Mouse (Mus musculus): ENCODE results near the gene Gprasp1. TPM values are rescaled to one million over a fixed set of nuclear protein-coding genes. Genes with fewer than 3 reads are reported as not detected.

Gprasp1 gene
- 64.6 and 64.7 TPM in 2 replicates for polyA plus RNA-seq (2014; fragmentation: Nextera tagmentation; extraction: Ambion mirVana)

- peak; percentile 98 for ATAC-seq (replicated peaks; ENCODE audit: insufficient number of reproducible peaks, low FRiP score, low TSS enrichment, low read depth)
- no peaks in the 10 kb centered on the region for H3K27me3 ChIP-seq (ENCODE audit: control insufficient read depth, insufficient read depth, low read length)
Measured at GRCm38 (mm10) chrX:135742304-135743055, at the start of gene Gprasp1, which contains the start of gene Armcx5. Gprasp1 (plus strand) TSS chrX:135742733. Armcx5 (plus strand) TSS chrX:135742733.

DNA sequence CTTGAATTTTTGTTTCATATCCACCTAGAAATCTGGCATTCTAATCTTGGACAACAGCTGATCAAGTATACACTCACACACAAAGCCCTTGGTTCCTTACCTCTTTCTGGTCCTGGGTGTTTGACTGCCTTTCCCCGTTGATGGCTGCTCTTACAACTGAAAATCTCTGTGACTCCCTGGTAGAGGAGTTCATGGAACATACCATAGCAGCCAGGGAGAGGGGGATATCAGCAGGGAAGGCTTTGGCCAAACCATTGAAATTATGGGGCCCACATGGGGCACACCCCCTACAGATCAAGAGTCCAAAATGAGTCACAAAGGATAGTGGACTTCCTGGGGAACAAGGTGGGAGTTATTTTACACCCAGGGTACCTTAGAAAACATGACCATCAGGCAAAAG is 48.9 kb upstream of the Gprasp1 start, which contains the start of gene Tcp11x2:
Gene Tcp11x2 (minus strand): TSS at position 158 of the 400 bp plus-strand sequence.
- WGBS: 69% methylated on average over 1 of the region's 1 CpGs
- Histone ChIP-seq H3K36me3 (replicated peaks; ENCODE audit: control insufficient read depth, insufficient read depth, low read depth, low read length) (no peaks in the 10 kb centered on the region), H3K4me1 (ENCODE audit: control insufficient read depth, insufficient read depth, low read length) (no peaks in the 10 kb centered on the region), H3K4me2 (ENCODE audit: low read depth, low read length) (no peak within 1 kb of the TSS), H3K27me3 (ENCODE audit: control insufficient read depth, insufficient read depth, low read length) (no peaks in the 10 kb centered on the region), H3K9me3 (replicated peaks; ENCODE audit: control insufficient read depth, low read length) (no peaks in the 10 kb centered on the region), H3K4me3 (ENCODE audit: low read depth, low read length) (no peak within 1 kb of the TSS), H3K27ac (replicated peaks; ENCODE audit: low read depth, low read length) (no peak within 1 kb of the TSS), H3K9ac (replicated peaks; ENCODE audit: low read length) (no peak within 1 kb of the TSS)
- ATAC-seq (replicated peaks; ENCODE audit: insufficient number of reproducible peaks, low FRiP score, low TSS enrichment, low read depth): no peak
- no peak for DNase-seq (ENCODE audit: low spot score)

More at GRCm38 (mm10) chrX:135742304-135743055, at the start of gene Gprasp1, which contains the start of gene Armcx5:
- Histone ChIP-seq H3K27ac (replicated peaks; ENCODE audit: low read depth, low read length) (no peak within 1 kb of the TSS), H3K4me2 (ENCODE audit: low read depth, low read length) (peak within 1 kb of the TSS; percentile 34), H3K9ac (replicated peaks; ENCODE audit: low read length) (peak within 1 kb of the TSS; percentile 56), H3K36me3 (replicated peaks; ENCODE audit: control insufficient read depth, insufficient read depth, low read depth, low read length) (no peaks in the 10 kb centered on the region), H3K4me1 (ENCODE audit: control insufficient read depth, insufficient read depth, low read length) (no peaks in the 10 kb centered on the region), H3K4me3 (ENCODE audit: low read depth, low read length) (peak within 1 kb of the TSS; percentile 55), H3K9me3 (replicated peaks; ENCODE audit: control insufficient read depth, low read length) (no peaks in the 10 kb centered on the region)
- DNase-seq (ENCODE audit: low spot score): peak; percentile 91
- WGBS: 19% methylated on average over 47 of the region's 48 CpGs

DNA sequence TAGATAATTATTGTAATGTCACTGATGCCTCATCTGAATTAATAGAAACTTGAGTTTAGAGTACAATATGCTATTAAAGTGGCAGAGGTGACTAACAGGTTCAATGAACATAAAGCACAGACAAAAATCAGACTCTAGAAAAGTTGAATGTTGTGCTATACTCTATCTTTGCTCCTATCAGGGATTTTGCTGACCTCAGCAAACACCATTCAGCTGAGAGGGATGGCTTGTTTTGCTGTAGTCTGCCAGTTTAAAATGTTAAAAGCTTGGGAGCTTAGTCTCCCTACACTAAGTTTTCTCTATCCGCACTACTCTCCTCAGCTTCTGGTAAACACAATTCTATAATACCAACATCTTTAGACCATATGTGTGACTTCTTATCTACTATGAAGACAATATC is 39.4 kb upstream of the Gprasp1 start:
- no peaks in the 10 kb centered on the region for H3K9me3 ChIP-seq (replicated peaks; ENCODE audit: control insufficient read depth, low read length)
- no peaks in the 10 kb centered on the region for H3K36me3 ChIP-seq (replicated peaks; ENCODE audit: control insufficient read depth, insufficient read depth, low read depth, low read length)
- WGBS: 73% methylated on average over 1 of the region's 1 CpGs
- no peak overlapping the region for H3K4me2 ChIP-seq (ENCODE audit: low read depth, low read length)
- DNase-seq (ENCODE audit: low spot score) (no peak), ATAC-seq (replicated peaks; ENCODE audit: insufficient number of reproducible peaks, low FRiP score, low TSS enrichment, low read depth) (no peak)
- H3K4me3 ChIP-seq (ENCODE audit: low read depth, low read length): no peak overlapping the region
- H3K9ac ChIP-seq (replicated peaks; ENCODE audit: low read length): no peak overlapping the region
- H3K4me1 ChIP-seq (ENCODE audit: control insufficient read depth, insufficient read depth, low read length): no peaks in the 10 kb centered on the region
- no peak overlapping the region for H3K27ac ChIP-seq (replicated peaks; ENCODE audit: low read depth, low read length)
- H3K27me3 ChIP-seq (ENCODE audit: control insufficient read depth, insufficient read depth, low read length): no peaks in the 10 kb centered on the region

GRCm38 (mm10) chrX:135704349-135704748 is 38.2 kb upstream of the Gprasp1 start:
- H3K4me3 ChIP-seq (ENCODE audit: low read depth, low read length): no peak overlapping the region
- no peak overlapping the region for H3K9ac ChIP-seq (replicated peaks; ENCODE audit: low read length)
- H3K27ac ChIP-seq (replicated peaks; ENCODE audit: low read depth, low read length): no peak overlapping the region
- no peaks in the 10 kb centered on the region for H3K4me1 ChIP-seq (ENCODE audit: control insufficient read depth, insufficient read depth, low read length)
- no peaks in the 10 kb centered on the region for H3K9me3 ChIP-seq (replicated peaks; ENCODE audit: control insufficient read depth, low read length)
- H3K4me2 ChIP-seq (ENCODE audit: low read depth, low read length): no peak overlapping the region
- H3K36me3 ChIP-seq (replicated peaks; ENCODE audit: control insufficient read depth, insufficient read depth, low read depth, low read length): no peaks in the 10 kb centered on the region
- DNase-seq (ENCODE audit: low spot score) (no peak), ATAC-seq (replicated peaks; ENCODE audit: insufficient number of reproducible peaks, low FRiP score, low TSS enrichment, low read depth) (no peak)
- H3K27me3 ChIP-seq (ENCODE audit: control insufficient read depth, insufficient read depth, low read length): no peaks in the 10 kb centered on the region; the same call in 1 of the 2 replicates
- WGBS: 54% methylated on average over 2 of the region's 2 CpGs

- ATAC-seq (replicated peaks; ENCODE audit: insufficient number of reproducible peaks, low FRiP score, low TSS enrichment, low read depth) (no peak), DNase-seq (ENCODE audit: low spot score) (no peak)
- 65% methylated on average over 2 of the region's 2 CpGs for WGBS
- H3K36me3 ChIP-seq (replicated peaks; ENCODE audit: control insufficient read depth, insufficient read depth, low read depth, low read length): no peaks in the 10 kb centered on the region
- H3K9me3 ChIP-seq (replicated peaks; ENCODE audit: control insufficient read depth, low read length): no peaks in the 10 kb centered on the region
- H3K9ac ChIP-seq (replicated peaks; ENCODE audit: low read length): no peak overlapping the region
- H3K27ac ChIP-seq (replicated peaks; ENCODE audit: low read depth, low read length): no peak overlapping the region
- H3K4me3 ChIP-seq (ENCODE audit: low read depth, low read length): no peak overlapping the region
- H3K4me1 ChIP-seq (ENCODE audit: control insufficient read depth, insufficient read depth, low read length): no peaks in the 10 kb centered on the region
- no peaks in the 10 kb centered on the region; the same call in 1 of the 2 replicates for H3K27me3 ChIP-seq (ENCODE audit: control insufficient read depth, insufficient read depth, low read length)
- H3K4me2 ChIP-seq (ENCODE audit: low read depth, low read length): no peak overlapping the region
Measured at GRCm38 (mm10) chrX:135712845-135713244, 29.7 kb upstream of the Gprasp1 start.

DNA sequence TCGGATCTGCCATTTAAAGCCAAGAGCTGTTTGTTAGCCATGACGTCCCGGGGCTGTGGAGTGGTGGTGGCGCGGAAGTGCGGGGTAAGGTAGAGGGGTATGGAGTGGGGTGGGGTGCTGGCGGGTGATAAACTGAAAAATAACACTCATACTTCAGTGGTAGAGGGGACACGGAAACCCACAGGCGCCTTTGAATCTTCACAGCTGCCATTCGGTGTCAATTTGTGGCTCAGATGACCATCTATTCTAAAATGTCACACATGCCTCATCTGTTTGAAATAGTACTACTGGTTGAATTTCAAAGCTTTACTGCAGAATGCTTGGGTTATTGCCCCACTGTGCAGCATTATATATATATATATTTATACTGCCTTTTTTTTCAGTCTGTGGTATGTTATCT is 17.4 kb upstream of the Gprasp1 start, which contains the start of gene Tmsb15a:
Gene Tmsb15a (minus strand): TSS at position 101 of the 400 bp plus-strand sequence.
- H3K9ac ChIP-seq (replicated peaks; ENCODE audit: low read length): no peak within 1 kb of the TSS
- no peak within 1 kb of the TSS for H3K27ac ChIP-seq (replicated peaks; ENCODE audit: low read depth, low read length)
- H3K4me1 ChIP-seq (ENCODE audit: control insufficient read depth, insufficient read depth, low read length): no peaks in the 10 kb centered on the region
- no peak within 1 kb of the TSS for H3K4me3 ChIP-seq (ENCODE audit: low read depth, low read length)
- H3K27me3 ChIP-seq (ENCODE audit: control insufficient read depth, insufficient read depth, low read length): no peaks in the 10 kb centered on the region
- DNase-seq (ENCODE audit: low spot score): no peak
- H3K36me3 ChIP-seq (replicated peaks; ENCODE audit: control insufficient read depth, insufficient read depth, low read depth, low read length): no peaks in the 10 kb centered on the region
- no peaks in the 10 kb centered on the region for H3K9me3 ChIP-seq (replicated peaks; ENCODE audit: control insufficient read depth, low read length)
- WGBS: 84% methylated on average over 10 of the region's 10 CpGs
- no peak for ATAC-seq (replicated peaks; ENCODE audit: insufficient number of reproducible peaks, low FRiP score, low TSS enrichment, low read depth)
- H3K4me2 ChIP-seq (ENCODE audit: low read depth, low read length): no peak within 1 kb of the TSS

DNA sequence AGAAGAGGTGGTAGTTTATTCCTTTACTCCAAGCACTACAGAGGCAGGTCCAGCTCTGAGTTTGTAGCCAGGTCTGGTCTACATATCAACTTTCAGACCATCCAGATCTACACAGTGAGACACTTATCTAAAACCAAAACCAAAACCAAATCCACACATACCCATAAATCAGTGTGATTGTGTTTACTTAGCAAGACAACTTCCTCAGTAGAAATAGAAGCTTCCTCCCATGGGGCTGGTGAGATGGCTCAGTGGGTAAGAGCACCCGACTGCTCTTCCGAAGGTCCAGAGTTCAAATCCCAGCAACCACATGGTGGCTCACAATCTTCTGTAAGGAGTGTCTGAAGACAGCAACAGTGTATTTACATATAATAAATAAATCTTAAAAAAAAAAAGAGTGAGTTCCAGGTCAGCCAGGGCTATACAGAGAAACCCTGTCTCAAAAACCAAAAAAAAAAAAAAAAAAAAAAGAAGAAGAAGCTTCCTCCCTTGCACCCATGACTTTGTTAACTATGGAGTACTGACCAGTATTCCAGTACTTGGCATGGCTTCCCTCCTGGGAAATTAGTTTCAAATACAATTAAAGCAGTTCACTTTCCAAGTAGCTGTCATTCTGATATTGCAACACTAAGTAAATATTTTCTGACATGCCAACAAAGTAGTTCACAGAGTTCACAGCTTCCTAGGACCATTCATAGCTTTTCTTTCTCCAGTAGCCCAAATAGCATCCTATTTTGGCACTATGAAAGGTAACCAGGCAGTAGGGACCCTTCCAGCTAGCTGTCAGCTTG is 3.6 kb upstream of the Gprasp1 start:
- Histone ChIP-seq H3K9ac (replicated peaks; ENCODE audit: low read length) (no peak overlapping the region), H3K4me1 (ENCODE audit: control insufficient read depth, insufficient read depth, low read length) (no peaks in the 10 kb centered on the region), H3K4me3 (ENCODE audit: low read depth, low read length) (no peak overlapping the region), H3K36me3 (replicated peaks; ENCODE audit: control insufficient read depth, insufficient read depth, low read depth, low read length) (no peaks in the 10 kb centered on the region), H3K27ac (replicated peaks; ENCODE audit: low read depth, low read length) (no peak overlapping the region), H3K9me3 (replicated peaks; ENCODE audit: control insufficient read depth, low read length) (no peaks in the 10 kb centered on the region), H3K27me3 (ENCODE audit: control insufficient read depth, insufficient read depth, low read length) (no peaks in the 10 kb centered on the region), H3K4me2 (ENCODE audit: low read depth, low read length) (no peak overlapping the region)
- WGBS: 94% methylated on average over 2 of the region's 2 CpGs
- DNase-seq (ENCODE audit: low spot score) (no peak), ATAC-seq (replicated peaks; ENCODE audit: insufficient number of reproducible peaks, low FRiP score, low TSS enrichment, low read depth) (no peak)

- peak overlapping the region; percentile 56 for H3K9ac ChIP-seq (replicated peaks; ENCODE audit: low read length)
- peak overlapping the region; percentile 34 for H3K4me2 ChIP-seq (ENCODE audit: low read depth, low read length)
- WGBS: 23% methylated on average over 7 of the region's 7 CpGs
- DNase-seq (ENCODE audit: low spot score): no peak
- H3K36me3 ChIP-seq (replicated peaks; ENCODE audit: control insufficient read depth, insufficient read depth, low read depth, low read length): no peaks in the 10 kb centered on the region
- no peaks in the 10 kb centered on the region for H3K27me3 ChIP-seq (ENCODE audit: control insufficient read depth, insufficient read depth, low read length)
- H3K4me1 ChIP-seq (ENCODE audit: control insufficient read depth, insufficient read depth, low read length): no peaks in the 10 kb centered on the region
- no peak for ATAC-seq (replicated peaks; ENCODE audit: insufficient number of reproducible peaks, low FRiP score, low TSS enrichment, low read depth)
- H3K4me3 ChIP-seq (ENCODE audit: low read depth, low read length): peak overlapping the region; percentile 55
- H3K9me3 ChIP-seq (replicated peaks; ENCODE audit: control insufficient read depth, low read length): no peaks in the 10 kb centered on the region
- H3K27ac ChIP-seq (replicated peaks; ENCODE audit: low read depth, low read length): no peak overlapping the region
Measured at GRCm38 (mm10) chrX:135743056-135743355, 473 bp downstream of the Gprasp1 start.
